Mouse (Mus musculus): Measurements from ENCODE around the gene Lyz2. TPM values are rescaled to one million over a fixed set of nuclear protein-coding genes. Genes with fewer than 3 reads are reported as not detected.

The Lyz2 gene
- total and polyA plus RNA-seq, 3 experiments = 149 to 190 (median 178) TPM

- no peaks in the 10 kb centered on the region for H3K4me1 ChIP-seq (ENCODE audit: control insufficient read depth, insufficient read depth, low read length)
- H3K4me3 ChIP-seq = no peak overlapping the region
- H3K79me2 ChIP-seq (replicated peaks; ENCODE audit: control insufficient read depth, insufficient read depth, low read length) = no peaks in the 10 kb centered on the region
- DNase-seq = no peak
- TF ChIP-seq EP300 (IDR thresholded peaks at IDR 0.05; ENCODE audit: insufficient read depth, low read depth, low read length) (no peak), CTCF (IDR thresholded peaks at IDR 0.05) (peak; percentile 57), POLR2A (IDR thresholded peaks at IDR 0.05; ENCODE audit: insufficient read depth, low read depth, low read length) (no peak)
- intact Hi-C loops (cut with DNase I) = loop anchor here (10.0 kb wide), 1 partner anchor 53 kb away; no protein-coding TSS in a partner anchor
- no peaks in the 10 kb centered on the region for H3K36me3 ChIP-seq (ENCODE audit: control insufficient read depth, insufficient read depth, low read length)
- no peak overlapping the region for H3K9ac ChIP-seq (ENCODE audit: low read depth, low read length)
- H3K27me3 ChIP-seq (ENCODE audit: control insufficient read depth, insufficient read depth, low read length) = no peaks in the 10 kb centered on the region
- no peak overlapping the region for H3K27ac ChIP-seq
Observed at GRCm38 (mm10) chr10:117272023-117272422, 10.1 kb downstream of the Lyz2 start.

GRCm38 (mm10) chr10:117259870-117260269 lies 22.3 kb downstream of the Lyz2 start:
- H3K79me2 ChIP-seq (replicated peaks; ENCODE audit: control insufficient read depth, insufficient read depth, low read length) = no peaks in the 10 kb centered on the region
- no peak for DNase-seq
- no peaks in the 10 kb centered on the region for H3K36me3 ChIP-seq (ENCODE audit: control insufficient read depth, insufficient read depth, low read length)
- H3K27me3 ChIP-seq (ENCODE audit: control insufficient read depth, insufficient read depth, low read length) = no peaks in the 10 kb centered on the region
- intact Hi-C loops (cut with DNase I) = no loop called here
- no peaks in the 10 kb centered on the region for H3K4me1 ChIP-seq (ENCODE audit: control insufficient read depth, insufficient read depth, low read length)
- no peak overlapping the region for H3K27ac ChIP-seq
- no peak overlapping the region for H3K9ac ChIP-seq (ENCODE audit: low read depth, low read length)
- TF ChIP-seq POLR2A (IDR thresholded peaks at IDR 0.05; ENCODE audit: insufficient read depth, low read depth, low read length) (no peak), CTCF (IDR thresholded peaks at IDR 0.05) (no peak), EP300 (IDR thresholded peaks at IDR 0.05; ENCODE audit: insufficient read depth, low read depth, low read length) (no peak)
- H3K4me3 ChIP-seq = no peak overlapping the region

- no peak within 1 kb of the TSS for H3K27ac ChIP-seq
- H3K4me3 ChIP-seq = no peak within 1 kb of the TSS
- no peak for DNase-seq
- H3K36me3 ChIP-seq (ENCODE audit: control insufficient read depth, insufficient read depth, low read length) = no peaks in the 10 kb centered on the region
- no peaks in the 10 kb centered on the region; the same call in 1 of the 2 replicates for H3K27me3 ChIP-seq (ENCODE audit: control insufficient read depth, insufficient read depth, low read length)
- TF ChIP-seq EP300 (IDR thresholded peaks at IDR 0.05; ENCODE audit: insufficient read depth, low read depth, low read length) (no peak), CTCF (IDR thresholded peaks at IDR 0.05) (no peak)
- intact Hi-C loops (cut with DNase I) = no loop called here
- H3K79me2 ChIP-seq (replicated peaks; ENCODE audit: control insufficient read depth, insufficient read depth, low read length) = no peaks in the 10 kb centered on the region
- no peak within 1 kb of the TSS for H3K9ac ChIP-seq (ENCODE audit: low read depth, low read length)
- H3K4me1 ChIP-seq (ENCODE audit: control insufficient read depth, insufficient read depth, low read length) = no peaks in the 10 kb centered on the region
- WGBS = 83% methylated on average over 12 of the region's 12 CpGs
Observed at GRCm38 (mm10) chr10:117238603-117239002, 43.5 kb downstream of the Lyz2 start, which contains the start of gene 9530003J23Rik. Gene 9530003J23Rik, minus strand, starts transcription at chr10:117238703.

GRCm38 (mm10) chr10:117235866-117236265 lies 46.3 kb downstream of the Lyz2 start:
- Histone ChIP-seq H3K27ac (no peak overlapping the region), H3K4me1 (ENCODE audit: control insufficient read depth, insufficient read depth, low read length) (no peaks in the 10 kb centered on the region), H3K9ac (ENCODE audit: low read depth, low read length) (no peak overlapping the region), H3K36me3 (ENCODE audit: control insufficient read depth, insufficient read depth, low read length) (no peaks in the 10 kb centered on the region), H3K27me3 (ENCODE audit: control insufficient read depth, insufficient read depth, low read length) (peaks cover 1% of the 10 kb centered on the region; the same call in 1 of the 2 replicates), H3K79me2 (replicated peaks; ENCODE audit: control insufficient read depth, insufficient read depth, low read length) (no peaks in the 10 kb centered on the region), H3K4me3 (no peak overlapping the region)
- no peak for DNase-seq
- intact Hi-C loops (cut with DNase I) = no loop called here
- no peak for TF ChIP-seq EP300 (IDR thresholded peaks at IDR 0.05; ENCODE audit: insufficient read depth, low read depth, low read length)
- no peak for TF ChIP-seq POLR2A (IDR thresholded peaks at IDR 0.05; ENCODE audit: insufficient read depth, low read depth, low read length)
- TF ChIP-seq CTCF (IDR thresholded peaks at IDR 0.05) = no peak
- 46% methylated on average over 11 of the region's 11 CpGs for WGBS

GRCm38 (mm10) chr10:117234825-117235224 lies 47.3 kb downstream of the Lyz2 start:
- TF ChIP-seq POLR2A (IDR thresholded peaks at IDR 0.05; ENCODE audit: insufficient read depth, low read depth, low read length) (no peak), CTCF (IDR thresholded peaks at IDR 0.05) (no peak), EP300 (IDR thresholded peaks at IDR 0.05; ENCODE audit: insufficient read depth, low read depth, low read length) (no peak)
- Histone ChIP-seq H3K79me2 (replicated peaks; ENCODE audit: control insufficient read depth, insufficient read depth, low read length) (no peaks in the 10 kb centered on the region), H3K4me3 (no peak overlapping the region), H3K9ac (ENCODE audit: low read depth, low read length) (no peak overlapping the region), H3K27me3 (ENCODE audit: control insufficient read depth, insufficient read depth, low read length) (peaks cover 2% of the 10 kb centered on the region; the same call in 1 of the 2 replicates), H3K27ac (no peak overlapping the region), H3K36me3 (ENCODE audit: control insufficient read depth, insufficient read depth, low read length) (no peaks in the 10 kb centered on the region), H3K4me1 (ENCODE audit: control insufficient read depth, insufficient read depth, low read length) (no peaks in the 10 kb centered on the region)
- intact Hi-C loops (cut with DNase I) = no loop called here
- 46% methylated on average over 4 of the region's 4 CpGs for WGBS
- no peak for DNase-seq

GRCm38 (mm10) chr10:117229826-117230225 lies 52.3 kb downstream of the Lyz2 start:
- no peak overlapping the region for H3K9ac ChIP-seq (ENCODE audit: low read depth, low read length)
- H3K4me1 ChIP-seq (ENCODE audit: control insufficient read depth, insufficient read depth, low read length) = no peaks in the 10 kb centered on the region
- no peaks in the 10 kb centered on the region for H3K79me2 ChIP-seq (replicated peaks; ENCODE audit: control insufficient read depth, insufficient read depth, low read length)
- DNase-seq = no peak
- 72% methylated on average over 16 of the region's 16 CpGs for WGBS
- intact Hi-C loops (cut with DNase I) = no loop called here
- no peak overlapping the region for H3K27ac ChIP-seq
- H3K27me3 ChIP-seq (ENCODE audit: control insufficient read depth, insufficient read depth, low read length) = 0 out of 2 replicates have a peak, but pooled peaks cover 3% of the 10 kb centered on the region
- TF ChIP-seq CTCF (IDR thresholded peaks at IDR 0.05) = no peak
- TF ChIP-seq POLR2A (IDR thresholded peaks at IDR 0.05; ENCODE audit: insufficient read depth, low read depth, low read length) = no peak
- no peak for TF ChIP-seq EP300 (IDR thresholded peaks at IDR 0.05; ENCODE audit: insufficient read depth, low read depth, low read length)
- no peaks in the 10 kb centered on the region for H3K36me3 ChIP-seq (ENCODE audit: control insufficient read depth, insufficient read depth, low read length)
- H3K4me3 ChIP-seq = no peak overlapping the region

Other genes with a start within 250 kb of the Lyz2 start
- 100 to 1,000 TPM; 148 to 208 TPM for gene Lrrc10, start 237.0 kb downstream of the Lyz2 start, total RNA-seq (2021)
- gene Lrrc10, start 237.0 kb downstream of the Lyz2 start, polyA plus RNA-seq (2012; rRNA removed) = 266 and 368 TPM in 2 replicates
- 100 to 1,000 TPM; 123 to 129 TPM for gene Cct2, start 218.5 kb downstream of the Lyz2 start, total RNA-seq (2021)
- gene Cct2, start 218.5 kb downstream of the Lyz2 start, polyA plus RNA-seq (2012; rRNA removed) = 50.4 and 93.0 TPM in 2 replicates
- 10 to 100 TPM; 14.2 to 17.0 TPM for gene Frs2, start 133.8 kb downstream of the Lyz2 start, total RNA-seq (2021)
- 13.4 and 26.0 TPM in 2 replicates for gene Frs2, start 133.8 kb downstream of the Lyz2 start, polyA plus RNA-seq (2012; rRNA removed)
- gene Yeats4, start 57.8 kb downstream of the Lyz2 start, total RNA-seq (2021) = 10 to 100 TPM; 26.9 to 27.9 TPM
- 13.7 and 20.8 TPM in 2 replicates for gene Yeats4, start 57.8 kb downstream of the Lyz2 start, polyA plus RNA-seq (2012; rRNA removed)
- not detected for gene 9530003J23Rik, start 43.6 kb downstream of the Lyz2 start, total RNA-seq (2021)
- gene 9530003J23Rik, start 43.6 kb downstream of the Lyz2 start, polyA plus RNA-seq (2012; rRNA removed) = not detected in 2 replicates
- gene Lyz1, start 10.5 kb upstream of the Lyz2 start, total RNA-seq (2021) = 10 to 100 TPM; 13.2 to 18.8 TPM
- gene Lyz1, start 10.5 kb upstream of the Lyz2 start, polyA plus RNA-seq (2012; rRNA removed) = 2.0 and 4.8 TPM in 2 replicates
- gene Cpsf6, start 97.7 kb upstream of the Lyz2 start, total RNA-seq (2021) = 10 to 100 TPM; 30.9 to 35.5 TPM
- 20.3 and 22.7 TPM in 2 replicates for gene Cpsf6, start 97.7 kb upstream of the Lyz2 start, polyA plus RNA-seq (2012; rRNA removed)